Mouse (Mus musculus) G1E (cell line): ENCODE measurements at regions not wholly inside any gene's neighbourhood (a gene's known extent, or its start where the extent isn't known, plus 50 kb on each side); places are given as distances from the start of the nearest gene placed in this dataset.

Experiments used
- ATAC-seq: 2 replicates; pipeline ENCODE4 v1.8.0; 2016; ENCODE audit warnings: mild to moderate bottlenecking; ENCODE audit not compliant: insufficient number of reproducible peaks, poor library complexity, low FRiP score, severe bottlenecking; ENCODE audit errors: extremely low read depth
- DNase-seq: peaks from one replicate; pipeline ENCODE4 v3.0.0; 2012; ENCODE audit warnings: low spot score
- H3K27me3 ChIP-seq: 2 replicates; pipeline ENCODE4 v1.6.1; 2012; ENCODE audit warnings: mild to moderate bottlenecking, low read length, inconsistent platforms; ENCODE audit not compliant: insufficient read depth
- H3K36me3 ChIP-seq: replicated peaks from 2 replicates; pipeline ENCODE3; 2012; ENCODE audit warnings: mild to moderate bottlenecking, inconsistent platforms
- H3K4me1 ChIP-seq: 2 replicates; pipeline ENCODE4 v1.6.1; 2012; ENCODE audit warnings: low read depth, low read length, inconsistent platforms, mixed read lengths; ENCODE audit not compliant: insufficient read depth
- H3K4me3 ChIP-seq: 2 replicates; pipeline ENCODE4 v1.5.1; 2012; ENCODE audit warnings: low read depth, mild to moderate bottlenecking, inconsistent platforms, low read length, moderate library complexity, mixed read lengths
- H3K9me3 ChIP-seq: replicated peaks from 2 replicates; pipeline ENCODE4 v1.6.1; 2012; ENCODE audit warnings: inconsistent platforms
- CTCF ChIP-seq: IDR thresholded peaks from 2 replicates; pipeline ENCODE4 v1.5.1; 2012; ENCODE audit warnings: low read depth, low read length, inconsistent platforms, mixed read lengths
- GATA1 ChIP-seq: IDR thresholded peaks from 2 replicates; pipeline ENCODE4 v1.6.1; 2012; ENCODE audit warnings: borderline replicate concordance, low read length, inconsistent platforms, mixed read lengths
- GATA2 ChIP-seq: IDR thresholded peaks from 2 replicates; pipeline ENCODE4 v1.6.1; 2012; ENCODE audit warnings: low read depth, low read length, inconsistent platforms, borderline replicate concordance
- POLR2AphosphoS5 ChIP-seq: IDR thresholded peaks from 2 replicates; pipeline ENCODE4 v1.6.1; 2012; ENCODE audit warnings: low read depth, low read length, inconsistent platforms; ENCODE audit not compliant: insufficient replicate concordance
- TAL1 ChIP-seq: conservative IDR thresholded peaks from 2 replicates; pipeline ENCODE4 v1.6.1; 2012; ENCODE audit warnings: low read depth, low read length, inconsistent platforms, mixed read lengths

DNA sequence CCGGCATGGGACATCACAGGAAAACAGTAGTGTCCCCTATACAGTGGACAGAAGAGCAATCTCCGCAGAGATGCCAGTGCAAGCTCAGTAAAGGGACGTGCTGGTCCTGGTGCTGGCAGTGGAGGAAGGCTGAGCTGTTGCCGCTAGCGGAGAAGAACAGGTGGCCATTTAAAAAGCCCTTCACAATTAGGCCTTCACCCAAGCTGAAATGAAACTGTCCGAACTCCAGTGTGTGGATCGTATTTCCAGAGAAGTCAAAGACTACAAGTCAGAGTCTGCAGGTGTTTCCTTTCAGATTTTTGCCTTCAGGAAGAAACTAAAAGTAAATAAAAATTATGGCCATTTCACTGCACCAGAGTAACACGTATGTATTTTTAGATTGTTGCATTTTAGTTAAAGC lies 364.2 kb upstream of the Prickle1 start:
- DNase-seq (no peak), ATAC-seq (no peak)
- H3K36me3 ChIP-seq: no peaks in the 10 kb centered on the region
- TF ChIP-seq GATA1 (no peak), POLR2AphosphoS5 (no peak), TAL1 (no peak), CTCF (no peak), GATA2 (no peak)
- H3K27me3 ChIP-seq: no peaks in the 10 kb centered on the region
- H3K9me3 ChIP-seq: peaks cover 34% of the 10 kb centered on the region
- H3K4me1 ChIP-seq: no peaks in the 10 kb centered on the region
- H3K4me3 ChIP-seq: no peak overlapping the region

DNA sequence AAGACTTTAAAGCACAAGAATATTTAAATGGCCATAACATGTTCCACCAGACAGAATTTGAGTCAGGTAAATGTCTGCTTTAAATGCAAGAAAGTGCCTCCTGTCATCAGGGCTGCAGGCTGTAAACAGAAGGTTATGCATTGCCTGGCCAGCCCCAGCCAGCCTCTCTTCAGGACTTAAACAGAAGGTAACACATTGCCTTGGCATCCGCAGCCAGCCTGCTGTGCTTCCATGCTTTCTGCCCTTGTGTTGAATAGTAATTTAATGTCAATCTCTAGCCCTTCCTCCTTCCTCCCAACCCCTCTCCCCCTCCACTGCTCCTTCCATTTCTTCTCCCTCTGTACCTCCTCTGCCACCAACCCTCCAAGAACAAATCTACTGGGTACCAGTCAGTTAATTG lies 362.4 kb upstream of the Prickle1 start:
- Histone ChIP-seq H3K9me3 (peaks cover 31% of the 10 kb centered on the region), H3K4me3 (no peak overlapping the region), H3K27me3 (no peaks in the 10 kb centered on the region), H3K36me3 (no peaks in the 10 kb centered on the region), H3K4me1 (no peaks in the 10 kb centered on the region)
- TF ChIP-seq TAL1 (no peak), POLR2AphosphoS5 (no peak), GATA1 (no peak), GATA2 (no peak), CTCF (no peak)
- DNase-seq (no peak), ATAC-seq (no peak)

DNA sequence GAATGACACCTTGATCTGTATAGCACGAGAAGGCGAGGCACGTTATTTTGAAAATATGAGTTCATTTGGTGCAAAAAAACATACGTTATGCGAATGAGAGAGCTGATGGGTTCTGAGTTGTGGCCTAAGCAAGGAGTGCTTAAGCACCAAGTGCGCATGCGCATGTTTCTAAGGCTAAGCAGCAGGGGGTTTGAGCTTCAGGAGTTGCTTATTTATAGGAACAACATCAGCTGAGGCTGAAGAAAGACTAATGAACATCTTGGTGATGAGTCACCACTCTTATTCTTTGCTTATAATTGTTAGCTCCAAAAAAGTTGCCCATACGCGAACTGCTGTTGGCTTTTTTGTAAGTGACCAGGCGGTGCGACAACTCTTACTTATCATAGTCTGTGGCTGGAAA lies 361.1 kb upstream of the Prickle1 start:
- Histone ChIP-seq H3K27me3 (no peaks in the 10 kb centered on the region), H3K9me3 (peaks cover 31% of the 10 kb centered on the region), H3K4me3 (no peak overlapping the region), H3K4me1 (no peaks in the 10 kb centered on the region), H3K36me3 (no peaks in the 10 kb centered on the region)
- no peak for DNase-seq
- no peak for ATAC-seq
- TF ChIP-seq GATA1: no peak
- no peak for TF ChIP-seq CTCF
- no peak for TF ChIP-seq TAL1
- TF ChIP-seq POLR2AphosphoS5: no peak
- TF ChIP-seq GATA2: no peak

DNA sequence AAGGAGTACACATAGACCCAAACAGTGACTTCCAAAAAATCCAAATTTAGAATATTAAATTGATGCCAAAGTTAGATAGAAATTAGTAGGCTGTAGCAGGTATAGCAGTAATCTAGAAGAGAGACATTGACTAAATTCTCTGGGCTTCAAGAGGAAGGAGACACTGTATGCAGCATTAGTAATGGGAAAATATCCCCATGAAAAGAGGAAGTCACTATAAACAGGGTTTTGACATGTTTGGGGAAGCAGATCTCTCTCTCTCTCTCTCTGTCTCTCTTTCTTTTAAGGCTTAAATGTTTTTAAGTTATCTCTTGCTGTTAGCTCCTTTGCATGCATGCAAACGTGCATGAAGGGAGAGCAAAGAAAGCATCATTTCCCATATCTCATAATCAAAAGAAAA lies 357.9 kb upstream of the Prickle1 start:
- DNase-seq (no peak), ATAC-seq (no peak)
- Histone ChIP-seq H3K9me3 (peaks cover 33% of the 10 kb centered on the region), H3K4me3 (no peak overlapping the region), H3K4me1 (no peaks in the 10 kb centered on the region), H3K36me3 (no peaks in the 10 kb centered on the region), H3K27me3 (no peaks in the 10 kb centered on the region)
- TF ChIP-seq GATA1 (no peak), CTCF (no peak), POLR2AphosphoS5 (no peak), GATA2 (no peak), TAL1 (no peak)

DNA sequence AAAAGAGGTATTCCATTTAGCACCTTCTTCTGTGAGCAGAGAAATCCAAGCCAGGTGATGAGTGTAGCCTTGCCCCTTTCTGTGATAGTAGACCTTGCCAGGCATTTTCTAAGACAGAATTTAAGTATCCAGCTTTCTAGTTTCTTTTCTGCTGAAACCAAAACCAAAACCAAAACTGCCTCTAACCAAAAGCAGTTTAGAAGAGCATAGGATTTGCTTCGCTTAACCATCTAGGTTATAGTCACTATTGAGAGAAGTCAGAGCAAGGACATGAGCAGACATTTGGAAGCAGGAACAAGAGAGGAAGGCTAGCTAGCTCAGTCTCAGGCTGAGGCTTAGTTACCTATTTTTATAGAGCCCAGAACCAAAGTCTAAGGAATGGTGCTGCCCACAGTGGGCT lies 354.8 kb upstream of the Prickle1 start:
- DNase-seq: no peak
- Histone ChIP-seq H3K27me3 (no peaks in the 10 kb centered on the region), H3K36me3 (no peaks in the 10 kb centered on the region), H3K4me1 (no peaks in the 10 kb centered on the region), H3K9me3 (peaks cover 17% of the 10 kb centered on the region), H3K4me3 (no peak overlapping the region)
- no peak for ATAC-seq
- TF ChIP-seq GATA1: no peak
- no peak for TF ChIP-seq TAL1

DNA sequence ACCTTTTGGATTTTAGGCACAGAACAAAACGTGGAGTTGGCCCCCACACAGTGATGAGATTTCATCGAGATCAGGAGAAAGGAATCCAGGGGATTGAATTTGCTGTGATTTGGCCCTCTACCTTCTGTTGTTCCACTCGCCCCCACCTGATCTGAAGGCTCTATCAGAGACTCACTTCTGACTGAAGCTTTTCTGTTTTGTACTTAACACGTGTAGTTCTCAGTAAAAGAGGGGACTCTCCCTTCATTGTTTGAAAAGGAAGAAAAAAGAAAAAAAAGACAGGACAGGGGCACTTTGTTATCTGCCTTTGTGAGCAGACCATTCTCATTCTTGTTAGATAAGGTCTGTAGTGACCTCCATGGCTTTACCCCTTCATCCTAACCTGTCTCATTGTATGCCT lies 353.2 kb upstream of the Prickle1 start:
- Histone ChIP-seq H3K36me3 (no peaks in the 10 kb centered on the region), H3K4me1 (no peaks in the 10 kb centered on the region), H3K27me3 (no peaks in the 10 kb centered on the region), H3K9me3 (peaks cover 16% of the 10 kb centered on the region), H3K4me3 (no peak overlapping the region)
- DNase-seq (no peak), ATAC-seq (no peak)
- TF ChIP-seq TAL1: no peak
- TF ChIP-seq POLR2AphosphoS5: no peak
- TF ChIP-seq GATA1: no peak

DNA sequence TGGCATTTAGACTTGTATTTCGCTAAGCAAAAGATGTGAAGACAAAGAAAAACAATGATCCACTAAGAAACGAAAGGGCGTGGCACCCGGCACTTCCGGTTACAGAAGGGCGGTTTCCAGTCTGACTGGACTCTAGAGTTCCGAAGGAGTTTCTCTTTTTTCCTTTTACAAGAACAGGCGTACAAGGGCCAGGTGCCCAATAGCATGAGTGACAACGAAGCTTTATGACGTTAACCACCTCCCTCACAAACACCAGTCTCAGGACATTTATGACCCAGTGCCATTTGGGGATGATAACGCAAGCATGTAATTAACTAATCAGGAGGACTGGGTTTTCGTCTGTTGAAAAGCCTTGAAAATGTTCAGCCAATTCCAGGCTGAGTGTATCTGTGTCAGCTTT lies 347.9 kb upstream of the Prickle1 start:
- Histone ChIP-seq H3K9me3 (peaks cover 23% of the 10 kb centered on the region), H3K27me3 (no peaks in the 10 kb centered on the region), H3K4me3 (no peak overlapping the region), H3K36me3 (no peaks in the 10 kb centered on the region), H3K4me1 (no peaks in the 10 kb centered on the region)
- DNase-seq (no peak), ATAC-seq (no peak)
- TF ChIP-seq GATA1 (no peak), CTCF (no peak), POLR2AphosphoS5 (no peak), TAL1 (no peak), GATA2 (no peak)
